Mouse (Mus musculus): ENCODE results near the gene Zbtb18. TPM values are rescaled to one million over a fixed set of nuclear protein-coding genes. Genes with fewer than 3 reads are reported as not detected.

The Zbtb18 gene
- polyA plus RNA-seq, 1 experiment from 2014 or later: 57.0 TPM

DNA sequence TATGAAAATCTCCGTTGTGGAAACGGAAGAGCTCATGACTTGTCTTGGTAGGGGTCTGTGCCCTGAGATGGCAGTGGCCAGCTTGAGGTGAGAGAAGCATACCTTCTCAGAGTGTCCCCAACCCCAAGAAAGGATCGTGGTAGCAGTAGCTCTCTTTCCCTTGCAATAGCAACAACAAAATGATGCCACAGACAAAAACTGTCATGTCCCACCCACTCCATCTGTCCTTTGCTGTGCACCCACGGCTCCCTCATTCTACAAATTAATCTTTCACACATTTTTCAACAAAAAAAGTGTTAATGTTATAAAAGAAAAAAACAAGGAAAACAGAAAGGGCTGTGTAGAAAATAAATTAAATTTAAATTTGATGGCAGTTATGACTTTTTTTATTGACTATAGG is 13.1 kb upstream of the Zbtb18 start:
- no peak for ATAC-seq
- ChIA-PET CTCF (no interaction called here), POLR2A (no interaction called here)
- TF ChIP-seq CTCF (IDR thresholded peaks at IDR 0.05): no peak
- in situ Hi-C loops (cut with MboI; ENCODE audit: low pct_unique_long_range_greater_than_20kb): no loop called here
- H3K27me3 ChIP-seq: no peaks in the 10 kb centered on the region
- no peak for DNase-seq (ENCODE audit: low read depth, low spot score)

DNA sequence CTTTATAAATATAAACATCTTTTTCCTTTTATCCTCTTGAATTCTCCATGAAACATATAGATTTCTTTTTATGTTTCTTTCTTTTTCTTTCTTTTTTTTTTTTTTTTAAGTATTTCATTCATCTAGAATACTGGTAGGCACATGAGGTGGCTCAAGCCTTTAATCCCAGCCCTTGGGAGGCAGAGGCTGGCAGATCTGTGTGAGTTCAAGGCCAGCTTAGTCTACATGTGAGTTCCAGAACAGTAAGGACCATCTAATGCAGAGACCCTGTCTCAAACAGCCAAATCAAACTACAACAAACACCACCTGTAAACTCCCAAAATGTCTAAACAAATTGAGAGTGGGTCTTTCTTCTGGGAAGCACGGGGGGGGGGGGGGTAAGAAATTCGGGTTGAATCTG is 1.7 kb upstream of the Zbtb18 start:
- in situ Hi-C loops (cut with MboI; ENCODE audit: low pct_unique_long_range_greater_than_20kb): loop anchor here (5.0 to 10.0 kb wide), 2 partner anchors 243 to 244 kb away; no protein-coding TSS in a partner anchor
- POLR2A ChIA-PET: interaction anchor here (1.3 kb wide), 1 partner anchor 240 kb away, joined by 3 read pairs; no protein-coding TSS in a partner anchor
- no peaks in the 10 kb centered on the region for H3K27me3 ChIP-seq
- ATAC-seq (no peak), DNase-seq (ENCODE audit: low read depth, low spot score) (no peak)
- no peak for TF ChIP-seq CTCF (IDR thresholded peaks at IDR 0.05)
- CTCF ChIA-PET: interaction anchor here (0.9 kb wide), 1 partner anchor 9 kb away, joined by 3 read pairs; no protein-coding TSS in a partner anchor

DNA sequence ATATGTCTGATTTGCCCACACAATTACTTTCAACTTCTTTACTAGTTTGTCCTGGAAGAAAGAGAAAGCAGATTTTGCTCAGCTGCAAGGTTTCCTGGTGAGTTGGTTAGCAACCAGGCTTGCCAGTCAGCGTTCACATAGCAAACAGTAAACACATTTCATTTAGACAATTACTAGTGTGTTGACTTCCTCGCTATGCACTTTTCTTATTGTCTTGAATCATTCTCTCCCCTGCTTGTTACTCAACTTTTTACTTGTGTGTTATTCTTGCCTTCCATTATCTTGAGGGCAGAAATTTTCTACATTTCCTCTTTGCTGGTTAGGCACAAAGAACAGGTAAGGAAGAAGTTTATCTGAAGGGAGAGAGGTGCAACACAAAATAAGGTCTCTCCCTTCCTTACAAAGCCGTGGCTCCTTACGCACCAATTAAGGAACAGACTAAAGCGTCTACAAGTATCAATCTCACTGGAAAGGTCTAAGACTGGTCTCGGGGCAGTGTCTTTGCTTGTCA is 1.1 kb upstream of the Zbtb18 start:
- in situ Hi-C loops (cut with MboI; ENCODE audit: low pct_unique_long_range_greater_than_20kb): loop anchor here (5.0 to 10.0 kb wide), 2 partner anchors 244 kb away; no protein-coding TSS in a partner anchor
- POLR2A ChIA-PET: interaction anchor here (1.3 kb wide), 1 partner anchor 239 kb away, joined by 3 read pairs; no protein-coding TSS in a partner anchor
- ATAC-seq: no peak
- TF ChIP-seq CTCF (IDR thresholded peaks at IDR 0.05): no peak
- CTCF ChIA-PET: interaction anchor here (0.9 kb wide), 1 partner anchor 9 kb away, joined by 3 read pairs; no protein-coding TSS in a partner anchor
- DNase-seq (ENCODE audit: low read depth, low spot score): no peak
- no peaks in the 10 kb centered on the region for H3K27me3 ChIP-seq

DNA sequence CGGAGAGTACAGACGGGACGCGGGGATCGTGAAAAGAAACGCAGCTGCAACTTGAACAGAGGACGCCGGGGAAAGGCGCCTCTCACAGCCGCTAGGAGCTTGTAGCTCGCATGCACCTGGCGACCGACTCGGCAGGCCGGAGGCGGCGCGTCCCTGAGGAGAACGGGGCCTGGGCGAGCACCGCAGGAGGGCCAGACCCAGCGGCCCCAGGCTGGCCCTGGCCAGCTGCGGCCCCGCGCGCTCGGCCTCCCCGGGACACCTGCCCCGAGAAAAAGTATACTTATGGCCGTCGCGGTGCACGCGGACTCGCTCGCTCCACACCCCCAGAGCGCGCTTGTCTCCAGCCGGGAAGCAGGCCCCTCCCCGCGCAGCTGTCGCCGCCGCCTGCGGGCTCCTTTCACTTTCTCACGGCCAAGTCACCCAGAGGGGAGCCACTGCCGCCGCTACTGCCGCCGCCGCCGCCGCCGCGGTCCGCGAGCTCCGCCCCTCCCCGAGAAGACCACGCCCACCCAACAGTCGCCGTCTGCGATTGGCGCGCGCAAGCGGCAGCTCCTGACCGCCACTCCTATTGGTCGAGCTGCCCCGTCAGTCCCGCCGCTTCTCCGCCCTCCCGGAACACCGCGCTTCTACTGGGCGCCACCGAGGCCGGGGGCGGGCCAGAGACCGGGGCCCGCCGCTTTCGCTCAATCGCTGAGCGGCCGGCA is 507 bp upstream of the Zbtb18 start:
- TF ChIP-seq CTCF (IDR thresholded peaks at IDR 0.05): no peak
- DNase-seq (ENCODE audit: low read depth, low spot score) (peak; percentile 68), ATAC-seq (peak; percentile 99)
- ChIA-PET POLR2A (interaction anchor here (0.6 to 1.3 kb wide), 3 partner anchors 18 to 238 kb away, joined by 3 to 5 read pairs (median 3); partner anchors contain the start of gene Akt3), CTCF (interaction anchor here (0.9 kb wide), 1 partner anchor 9 kb away, joined by 3 read pairs; no protein-coding TSS in a partner anchor)
- in situ Hi-C loops (cut with MboI; ENCODE audit: low pct_unique_long_range_greater_than_20kb): loop anchor here (5.0 to 10.0 kb wide), 2 partner anchors 243 to 244 kb away; no protein-coding TSS in a partner anchor
- H3K27me3 ChIP-seq: no peaks in the 10 kb centered on the region

DNA sequence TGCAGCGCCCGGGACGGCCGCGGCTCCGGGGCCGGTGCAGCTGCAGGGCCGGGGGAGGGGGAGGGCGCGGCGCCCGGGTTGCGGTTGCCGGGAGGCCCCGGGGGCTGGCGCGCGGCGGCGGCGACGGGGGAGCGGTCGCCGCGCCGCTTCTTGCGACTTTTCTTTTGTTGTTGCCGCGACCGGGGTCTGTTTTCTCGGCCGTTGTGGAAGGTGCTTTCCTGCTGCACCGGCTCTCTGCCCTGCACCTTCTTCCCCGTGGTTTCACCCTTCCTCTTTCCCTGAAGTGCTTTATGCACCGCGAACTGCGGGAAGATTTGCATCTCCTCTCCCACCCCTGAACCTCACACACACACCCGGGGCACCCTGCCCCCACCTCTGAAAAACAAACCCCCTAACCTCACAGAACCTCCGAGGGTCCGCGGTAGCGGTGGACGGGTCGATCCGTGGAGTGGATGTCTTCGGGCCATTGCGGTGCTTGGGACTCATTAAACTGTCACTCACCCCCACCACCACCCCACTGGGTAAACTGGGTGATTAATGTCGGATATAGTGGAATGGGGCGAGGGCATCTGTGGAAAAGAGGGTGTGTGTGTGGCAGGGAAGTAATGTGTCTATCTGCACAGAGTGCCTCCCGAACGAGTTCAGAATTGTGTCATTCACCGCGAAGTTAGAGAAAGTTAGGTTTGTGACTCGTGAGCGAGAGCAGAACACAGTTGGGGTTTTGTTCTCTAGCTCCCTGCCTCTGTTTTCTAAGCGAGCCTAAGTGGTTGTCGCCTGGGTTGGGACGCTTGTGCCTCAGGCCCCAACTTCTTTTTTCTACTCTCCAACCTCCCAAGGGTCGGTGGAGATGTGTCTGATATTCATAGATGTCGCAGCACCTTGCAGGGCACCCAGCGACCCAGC is 921 bp downstream of the Zbtb18 start:
- CTCF ChIA-PET: no interaction called here
- in situ Hi-C loops (cut with MboI; ENCODE audit: low pct_unique_long_range_greater_than_20kb): loop anchor here (5.0 to 10.0 kb wide), 2 partner anchors 242 to 246 kb away; no protein-coding TSS in a partner anchor
- no peak for TF ChIP-seq CTCF (IDR thresholded peaks at IDR 0.05)
- POLR2A ChIA-PET: interaction anchor here (1.4 kb wide), 1 partner anchor 180 kb away, joined by 3 read pairs; no protein-coding TSS in a partner anchor
- DNase-seq (ENCODE audit: low read depth, low spot score) (no peak), ATAC-seq (no peak)
- no peaks in the 10 kb centered on the region for H3K27me3 ChIP-seq

DNA sequence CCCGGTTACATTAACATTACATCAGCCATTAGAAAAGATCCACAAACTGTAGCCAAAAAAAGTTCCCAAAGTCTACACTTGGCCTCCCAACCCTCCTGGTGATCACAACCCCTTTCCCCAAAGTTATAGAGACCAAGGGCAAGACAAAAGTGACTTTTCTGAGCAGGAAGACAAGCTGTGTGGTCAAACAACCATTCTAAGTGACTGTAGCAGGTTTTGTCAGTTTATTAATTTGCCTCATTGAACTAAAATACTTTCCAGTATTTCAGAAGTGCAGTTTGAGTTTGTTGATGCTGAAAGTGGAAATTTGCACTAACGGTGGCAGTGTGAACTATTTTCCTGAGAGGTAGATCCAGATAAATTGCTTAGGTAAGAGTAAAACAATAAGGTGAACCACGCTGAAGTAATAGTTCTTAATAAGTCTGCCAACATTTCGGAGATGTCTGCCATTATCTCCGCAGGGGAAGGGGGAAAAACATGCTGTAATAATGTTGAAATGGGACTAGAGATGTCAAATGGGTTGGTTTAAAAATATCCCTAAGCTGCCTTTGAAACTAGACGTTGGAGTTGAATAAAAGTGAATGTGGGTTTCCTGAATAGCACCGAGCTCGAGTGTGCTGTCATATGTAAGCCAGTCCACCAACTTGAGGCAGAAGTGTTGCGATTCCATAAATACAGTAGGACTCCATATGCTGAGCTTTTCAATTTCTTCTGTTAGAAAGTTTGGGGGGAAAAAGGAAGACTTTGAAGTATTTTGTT is 1.8 kb downstream of the Zbtb18 start:
- ChIA-PET POLR2A (interaction anchor here (1.3 to 1.4 kb wide), 2 partner anchors 179 to 243 kb away, joined by 3 read pairs; no protein-coding TSS in a partner anchor), CTCF (no interaction called here)
- ATAC-seq (no peak), DNase-seq (ENCODE audit: low read depth, low spot score) (no peak)
- H3K27me3 ChIP-seq: no peaks in the 10 kb centered on the region
- TF ChIP-seq CTCF (IDR thresholded peaks at IDR 0.05): no peak
- in situ Hi-C loops (cut with MboI; ENCODE audit: low pct_unique_long_range_greater_than_20kb): loop anchor here (5.0 to 10.0 kb wide), 2 partner anchors 241 to 247 kb away; no protein-coding TSS in a partner anchor

DNA sequence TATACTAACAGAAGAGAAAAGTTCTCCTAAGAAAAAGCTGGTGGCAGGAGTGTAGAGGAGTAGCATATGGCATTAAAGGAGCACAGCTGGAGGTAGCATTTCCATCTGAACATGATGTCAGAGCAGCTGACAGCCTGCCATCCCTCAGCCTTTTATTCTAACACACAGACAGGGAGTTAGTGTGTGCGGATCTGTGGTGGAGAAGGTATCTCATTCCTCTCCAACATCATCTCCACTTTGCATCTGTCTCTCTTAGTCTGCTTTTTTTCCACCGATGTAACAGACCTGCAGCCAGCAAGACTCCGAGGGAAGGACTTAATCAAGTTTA is 2.3 kb downstream of the Zbtb18 start:
- ATAC-seq (no peak), DNase-seq (ENCODE audit: low read depth, low spot score) (no peak)
- H3K27me3 ChIP-seq: no peaks in the 10 kb centered on the region
- POLR2A ChIA-PET: interaction anchor here (1.3 kb wide), 1 partner anchor 242 kb away, joined by 3 read pairs; no protein-coding TSS in a partner anchor
- in situ Hi-C loops (cut with MboI; ENCODE audit: low pct_unique_long_range_greater_than_20kb): loop anchor here (5.0 to 10.0 kb wide), 2 partner anchors 240 to 247 kb away; no protein-coding TSS in a partner anchor
- TF ChIP-seq CTCF (IDR thresholded peaks at IDR 0.05): no peak
- CTCF ChIA-PET: interaction anchor here (0.8 kb wide), 1 partner anchor 240 kb away, joined by 3 read pairs; no protein-coding TSS in a partner anchor

DNA sequence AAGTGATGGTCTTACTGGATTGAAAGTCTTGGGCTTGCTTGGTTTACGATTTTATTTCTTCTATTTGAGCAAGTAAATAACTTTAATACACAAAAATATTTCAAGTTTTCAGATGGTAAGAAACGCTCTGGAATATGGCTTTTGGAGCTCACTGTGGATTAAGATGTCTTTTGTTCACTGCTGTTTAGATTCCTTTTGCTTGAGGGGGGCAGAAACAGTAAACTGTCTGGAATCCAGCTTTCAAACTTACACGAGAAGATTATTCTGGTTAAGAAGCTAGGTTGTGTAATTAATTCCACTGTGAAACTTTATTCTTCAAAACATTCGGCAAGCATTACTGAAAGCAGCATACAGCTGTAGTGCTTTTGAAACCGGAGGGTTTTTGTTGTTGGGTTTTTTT is 2.8 kb downstream of the Zbtb18 start:
- DNase-seq (ENCODE audit: low read depth, low spot score) (no peak), ATAC-seq (no peak)
- CTCF ChIA-PET: interaction anchor here (0.8 to 1.3 kb wide), 2 partner anchors 14 to 240 kb away, joined by 3 to 4 read pairs; no protein-coding TSS in a partner anchor
- no peaks in the 10 kb centered on the region for H3K27me3 ChIP-seq
- in situ Hi-C loops (cut with MboI; ENCODE audit: low pct_unique_long_range_greater_than_20kb): loop anchor here (5.0 to 10.0 kb wide), 2 partner anchors 240 to 248 kb away; no protein-coding TSS in a partner anchor
- no peak for TF ChIP-seq CTCF (IDR thresholded peaks at IDR 0.05)
- POLR2A ChIA-PET: interaction anchor here (0.7 to 1.3 kb wide), 2 partner anchors 242 to 349 kb away, joined by 3 read pairs; no protein-coding TSS in a partner anchor

DNA sequence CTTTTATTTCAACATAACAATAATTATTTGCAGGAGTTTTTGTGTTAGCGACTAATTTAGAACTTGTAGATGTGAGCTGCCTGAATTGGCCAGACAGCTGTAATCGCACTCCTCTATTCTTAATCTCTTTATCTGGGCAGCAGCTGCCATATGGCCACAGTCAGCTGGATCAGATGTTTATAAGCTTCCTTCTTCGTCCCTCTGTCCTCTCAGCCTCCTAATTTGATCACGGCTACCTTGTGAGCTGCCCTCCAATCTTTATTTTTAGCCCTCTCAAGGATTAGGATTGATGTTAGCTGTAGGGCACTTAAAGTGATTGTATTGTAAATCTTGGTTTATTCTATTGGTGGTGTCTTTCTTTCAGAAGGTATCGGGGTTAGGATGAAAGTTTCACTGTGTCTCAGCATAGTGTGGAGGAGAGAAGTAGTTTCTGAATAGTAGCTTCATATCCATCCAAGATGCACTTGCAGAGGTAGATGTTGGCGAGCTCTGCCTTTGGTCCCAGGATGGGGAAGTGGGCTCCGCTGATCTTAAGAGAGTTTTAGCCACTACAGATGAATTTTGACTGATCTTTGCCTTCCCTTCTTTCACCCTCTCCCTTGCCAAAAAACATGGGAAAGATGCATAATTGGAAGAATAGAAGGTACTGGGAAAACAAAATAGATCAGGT is 3.4 kb downstream of the Zbtb18 start:
- ChIA-PET CTCF (interaction anchor here (1.3 kb wide), 1 partner anchor 14 kb away, joined by 4 read pairs; no protein-coding TSS in a partner anchor), POLR2A (interaction anchor here (0.7 kb wide), 1 partner anchor 349 kb away, joined by 3 read pairs; no protein-coding TSS in a partner anchor)

More for the DNA sequence above, 3.4 kb downstream of the Zbtb18 start:
- TF ChIP-seq CTCF (IDR thresholded peaks at IDR 0.05): no peak
- in situ Hi-C loops (cut with MboI; ENCODE audit: low pct_unique_long_range_greater_than_20kb): loop anchor here (10.0 kb wide), 1 partner anchor 239 kb away; no protein-coding TSS in a partner anchor
- H3K27me3 ChIP-seq: no peaks in the 10 kb centered on the region
- ATAC-seq: no peak
- DNase-seq (ENCODE audit: low read depth, low spot score): no peak

Data from Patski (cell line).